Mouse (Mus musculus) embryonic stem cell, embryonic (primary cell): Measurements from ENCODE around the gene Zmym4.

Source experiments
- CTCF ChIA-PET, 4 experiments: fragments of 300-600 bp in 2 of 4; fragments of 350-600 bp in 2 of 4; sonication (Branson Sonifier 250); formaldehyde crosslinking; loops; one replicate each; lab custom pipeline; 2022; ENCODE audit warnings: inconsistent platforms in 2 of 4; lab: Charles Lee
- POLR2A ChIA-PET, 4 experiments: fragments of 300-600 bp in 2 of 4; fragments of 350-600 bp in 2 of 4; sonication (Branson Sonifier 250); formaldehyde crosslinking; loops; one replicate each; lab custom pipeline; 2022; ENCODE audit warnings: antibody characterized with exemption in 4 of 4, inconsistent platforms in 1 of 4; lab: Charles Lee

Gene Zmym4

GRCm38 (mm10) chr4:126813212-126813611 lies 154.7 kb downstream of the Zmym4 start:
- ChIA-PET CTCF (interaction anchor here in 1 of 4 experiments (0.6 kb wide), 1 partner anchor 343 kb away, joined by 3 read pairs; no protein-coding TSS in a partner anchor), POLR2A (no interaction called here)
